Mouse (Mus musculus) skeletal muscle tissue, adult 2 months (tissue): Measurements from ENCODE around the gene 1810024B03Rik.
"Not testable (repeated sequence)": the region's sequence is repeated elsewhere in the genome, so short reads cannot be mapped to it uniquely, and the experiment has no call there.

Source experiments
- DNase-seq: peaks from one replicate; pipeline ENCODE4 v3.0.0-alpha.2; 2012; ENCODE audit warnings: low read depth, low spot score

The 1810024B03Rik gene

GRCm38 (mm10) chr2:127182598-127183381 lies 25.3 kb downstream of the 1810024B03Rik start:
- peak; percentile 91 for DNase-seq

- not testable (repeated sequence) for DNase-seq
These were observed 41.8 kb downstream of the 1810024B03Rik start for GRCm38 (mm10) chr2:127166261-127166660.

- no peak for DNase-seq
These were observed 42.4 kb downstream of the 1810024B03Rik start for GRCm38 (mm10) chr2:127165675-127166074.

- no peak for DNase-seq
These were observed 62.4 kb downstream of the 1810024B03Rik start for GRCm38 (mm10) chr2:127145699-127146098.

GRCm38 (mm10) chr2:127143158-127144063 lies 64.7 kb downstream of the 1810024B03Rik start, which contains the start of gene Itpripl1:
Itpripl1 (minus strand) TSS chr2:127143442.
- peak; percentile 37 for DNase-seq

GRCm38 (mm10) chr2:127142577-127143157 lies 65.4 kb downstream of the 1810024B03Rik start:
- DNase-seq: no peak

GRCm38 (mm10) chr2:127142031-127142430 lies 66.0 kb downstream of the 1810024B03Rik start:
- no peak for DNase-seq

- no peak for DNase-seq
These were observed 68.1 kb downstream of the 1810024B03Rik start for GRCm38 (mm10) chr2:127140011-127140410.

- DNase-seq: no peak
These were observed 68.5 kb downstream of the 1810024B03Rik start for GRCm38 (mm10) chr2:127139605-127140004.

GRCm38 (mm10) chr2:127139094-127139493 lies 69.0 kb downstream of the 1810024B03Rik start:
- no peak for DNase-seq

GRCm38 (mm10) chr2:127138449-127138848 lies 69.6 kb downstream of the 1810024B03Rik start:
- DNase-seq: no peak

GRCm38 (mm10) chr2:127137838-127138420 lies 70.2 kb downstream of the 1810024B03Rik start:
- no peak for DNase-seq

- peak; percentile 35 for DNase-seq
These were observed 71.1 kb downstream of the 1810024B03Rik start for GRCm38 (mm10) chr2:127136979-127137378.
